Mouse (Mus musculus): ENCODE data around the gene Lsp1.
A peak's percentile ranks its signal among the peaks of the same experiment; 100 is the strongest.

The Lsp1 gene

GRCm38 (mm10) chr7:142476795-142477452, 16.3 kb downstream of the Lsp1 start:
- peak in 1 of 2 experiments; percentile 21 for DNase-seq

DNA sequence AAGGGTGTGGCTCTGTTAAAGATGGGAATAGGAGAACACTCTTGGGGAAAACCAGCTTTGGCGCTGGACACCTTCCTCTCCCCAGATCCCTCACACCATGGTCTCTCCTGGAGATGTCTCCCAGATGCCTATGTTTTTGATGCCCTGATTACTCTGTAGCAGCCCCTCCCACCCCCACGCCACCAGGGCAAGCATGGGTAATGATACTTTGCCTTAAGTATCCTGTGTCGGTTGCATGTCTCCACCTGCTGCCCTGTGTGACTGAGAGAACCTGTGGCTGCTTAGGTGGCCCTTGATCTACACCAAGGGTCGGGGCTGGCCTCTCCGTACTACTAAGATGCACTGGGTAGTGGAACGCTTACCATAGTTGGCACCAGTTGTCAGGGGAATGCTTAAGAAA, 17.4 kb downstream of the Lsp1 start:
- no peak for DNase-seq

DNA sequence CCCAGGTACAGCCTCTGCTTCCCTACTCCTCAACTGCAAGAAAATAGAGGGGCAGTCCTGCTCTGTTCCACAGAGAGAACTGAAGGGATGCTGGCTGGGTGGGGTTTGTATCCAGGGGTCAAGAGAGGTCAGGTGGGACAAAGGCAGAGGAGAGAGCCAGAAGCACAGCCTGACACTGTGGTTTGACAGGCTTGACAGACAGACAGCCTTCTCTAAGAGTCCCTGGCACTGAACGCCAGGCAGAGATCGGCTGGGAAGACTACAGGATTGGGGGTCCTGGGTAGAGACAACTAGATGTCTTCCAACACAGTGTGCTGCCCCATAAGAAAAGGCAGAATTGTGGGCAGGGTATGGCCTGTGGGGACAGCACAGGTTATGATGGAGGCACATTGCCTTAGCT, 18.0 kb downstream of the Lsp1 start:
- peak in 1 of 2 experiments; percentile 15 for DNase-seq

GRCm38 (mm10) chr7:142479307-142479706, 18.7 kb downstream of the Lsp1 start:
- peak in 1 of 2 experiments; percentile 9 for DNase-seq

DNA sequence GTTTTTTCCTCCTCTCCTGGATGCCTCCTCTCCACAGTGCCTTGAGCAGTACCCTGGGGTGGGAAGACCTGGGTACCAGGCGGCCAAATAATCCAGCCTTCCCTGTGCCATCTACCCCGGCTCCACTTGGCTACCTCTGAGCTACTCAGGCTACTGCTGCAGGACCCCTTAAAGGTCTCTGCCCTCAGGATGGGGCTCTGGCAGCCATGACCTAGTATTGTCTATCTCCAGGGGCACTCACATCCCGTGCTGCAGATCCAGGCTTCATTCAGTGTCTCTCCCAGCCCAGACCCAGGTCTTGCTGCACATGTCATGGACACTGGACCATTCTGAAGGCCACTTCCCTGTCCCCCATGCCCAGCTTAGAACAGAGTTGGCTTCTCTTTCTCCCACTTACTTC, 19.3 kb downstream of the Lsp1 start:
- DNase-seq: peak in 1 of 2 experiments; percentile 15

DNA sequence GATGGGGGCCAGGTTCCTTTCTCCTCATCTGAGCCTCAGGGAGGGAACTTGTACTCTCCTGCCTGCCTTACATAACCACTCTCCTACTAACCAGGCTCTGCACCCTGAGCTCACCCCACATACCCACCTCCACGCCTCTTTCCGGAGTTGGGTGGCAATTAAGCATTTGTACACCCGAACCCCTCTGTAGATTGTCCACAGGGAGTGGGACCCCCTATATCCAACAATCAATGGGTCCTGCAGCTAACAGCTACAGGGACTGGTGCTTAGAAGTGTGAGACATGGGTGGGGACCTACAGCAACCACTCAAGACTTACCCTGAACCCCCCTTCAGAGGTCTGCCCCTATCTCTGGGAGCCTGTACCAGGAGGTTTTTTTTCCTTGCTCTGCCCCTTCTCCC, 20.1 kb downstream of the Lsp1 start:
- peak in 1 of 2 experiments; percentile 18 for DNase-seq

- peak; percentile 76 to 81 for DNase-seq
Measured at GRCm38 (mm10) chr7:142481186-142481567, 20.6 kb downstream of the Lsp1 start.

DNA sequence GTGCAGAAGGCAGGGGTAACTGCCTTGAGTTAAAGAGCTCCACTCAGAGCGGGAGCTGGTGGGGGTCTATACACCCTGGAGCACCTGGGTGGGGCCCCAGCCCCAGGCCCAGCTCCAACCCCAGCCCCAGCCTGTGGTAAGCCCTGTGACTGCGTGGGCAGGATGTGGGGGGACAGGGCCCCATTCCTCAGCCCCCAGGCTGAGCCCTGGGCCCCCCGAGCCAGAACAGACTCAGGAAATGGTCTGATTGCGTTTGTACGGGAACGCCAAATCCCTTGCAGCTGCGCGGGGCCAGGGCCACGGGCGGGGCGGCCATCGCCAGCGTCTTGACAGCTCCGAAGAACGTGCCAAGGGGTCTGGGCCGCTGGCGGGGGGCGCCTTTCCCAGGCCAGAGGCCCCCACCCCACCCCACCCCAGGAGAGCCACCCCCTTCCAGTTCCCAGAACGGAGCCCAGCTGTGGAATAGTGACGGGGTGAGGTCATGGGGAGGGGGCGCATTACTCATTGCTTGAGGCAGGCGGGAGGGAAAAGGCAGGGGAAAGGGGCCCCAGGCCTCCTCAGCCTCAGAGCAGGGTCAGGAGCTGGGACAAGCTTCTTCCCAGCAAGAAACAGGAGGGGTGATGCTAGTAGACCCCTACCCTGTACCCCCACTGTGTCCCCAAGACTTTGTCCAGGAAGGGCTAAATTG, 21.1 kb downstream of the Lsp1 start:
- peak; percentile 67 to 82 for DNase-seq

- DNase-seq: no peak
Measured at GRCm38 (mm10) chr7:142482256-142482609, 21.6 kb downstream of the Lsp1 start.

DNA sequence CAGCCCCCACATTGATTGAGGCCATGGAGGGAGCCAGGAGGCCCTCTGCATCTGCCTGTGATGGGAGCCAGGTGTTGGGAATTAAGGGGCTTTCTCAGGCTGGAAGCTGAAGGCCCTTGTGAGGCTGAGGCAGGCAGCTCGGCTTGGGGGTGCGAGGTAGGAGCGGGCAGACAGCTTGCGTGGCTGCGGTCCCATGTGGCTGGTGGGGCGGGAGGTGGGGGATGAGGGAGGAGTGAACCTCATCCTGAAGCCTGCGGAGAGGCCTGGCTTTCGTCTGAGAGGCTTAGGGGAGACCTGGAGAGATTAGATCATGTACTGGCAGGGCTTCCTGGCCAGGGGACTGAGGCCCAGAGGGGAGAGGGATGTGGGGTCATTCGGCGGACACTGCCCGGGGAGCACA, 22.5 kb downstream of the Lsp1 start:
- DNase-seq: peak in 1 of 2 experiments; percentile 42

- DNase-seq: peak in 1 of 2 experiments; percentile 25
Measured at GRCm38 (mm10) chr7:142484780-142485179, 24.2 kb downstream of the Lsp1 start.

DNA sequence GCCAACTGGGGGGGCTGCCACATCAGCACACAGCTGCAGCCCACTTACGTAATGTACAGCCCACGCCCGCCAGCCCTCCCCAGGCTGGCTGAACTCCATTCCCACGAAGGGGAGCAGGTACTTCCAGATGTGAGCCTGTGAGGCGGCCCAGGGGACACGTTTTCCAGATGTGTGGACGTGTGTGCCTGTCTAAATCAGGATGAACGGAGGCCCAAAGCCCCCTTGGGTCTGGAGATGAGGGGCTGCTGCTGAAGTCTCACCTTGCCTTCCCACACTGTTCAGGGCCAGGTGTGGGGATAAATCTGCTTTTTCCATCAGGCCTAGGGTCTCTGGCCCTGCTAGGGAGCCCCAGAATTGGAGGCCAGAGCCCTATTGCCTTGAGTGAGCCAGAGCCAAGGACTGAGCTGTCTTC, 26.1 kb downstream of the Lsp1 start:
- peak in 1 of 2 experiments; percentile 21 for DNase-seq

DNA sequence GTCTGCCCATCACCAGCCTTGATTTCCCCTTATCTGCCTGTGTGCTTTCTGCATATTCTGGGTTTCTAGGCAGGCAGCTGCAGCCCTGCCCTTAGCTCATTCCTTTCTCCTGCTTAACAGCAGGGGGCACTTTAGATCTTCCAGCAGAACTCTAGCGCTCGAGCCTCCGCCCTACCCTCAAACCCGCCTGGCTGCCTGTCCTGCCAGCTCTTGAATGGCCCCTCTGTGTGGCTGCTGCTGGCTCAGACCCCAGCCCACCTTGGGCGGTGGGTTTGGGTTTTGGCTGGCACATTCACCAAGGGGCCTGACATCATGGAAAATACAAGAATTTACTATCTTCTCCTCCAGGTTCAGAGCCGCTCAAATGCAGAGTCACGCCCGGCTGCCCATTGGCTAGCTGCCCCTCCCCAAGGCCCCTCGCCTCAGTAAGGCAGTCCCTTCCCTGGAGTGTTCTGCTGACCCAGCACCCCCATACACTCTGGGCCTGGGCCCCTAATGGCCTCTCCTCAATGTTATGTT, 26.8 kb downstream of the Lsp1 start:
- peak; percentile 56 to 62 for DNase-seq

DNA sequence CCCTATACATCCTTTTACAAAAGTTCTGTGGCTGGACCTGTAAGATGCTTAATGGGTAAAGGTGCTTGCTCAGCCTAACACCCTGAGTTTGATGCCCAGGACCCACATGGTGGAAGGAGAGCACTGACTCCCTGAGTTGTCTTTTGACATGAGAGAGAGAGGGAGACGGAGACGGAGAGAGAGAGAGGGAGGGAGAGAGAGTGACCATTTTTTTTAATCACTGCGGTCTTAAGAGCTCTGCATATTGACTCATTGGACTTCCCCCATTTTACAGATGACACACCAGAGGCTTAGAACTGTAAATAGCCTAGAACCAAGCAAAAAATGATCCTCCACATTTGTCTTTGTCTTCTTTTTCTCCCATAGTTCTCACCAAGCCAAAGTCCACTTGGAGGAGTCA, 27.4 kb downstream of the Lsp1 start:
- DNase-seq: no peak

DNA sequence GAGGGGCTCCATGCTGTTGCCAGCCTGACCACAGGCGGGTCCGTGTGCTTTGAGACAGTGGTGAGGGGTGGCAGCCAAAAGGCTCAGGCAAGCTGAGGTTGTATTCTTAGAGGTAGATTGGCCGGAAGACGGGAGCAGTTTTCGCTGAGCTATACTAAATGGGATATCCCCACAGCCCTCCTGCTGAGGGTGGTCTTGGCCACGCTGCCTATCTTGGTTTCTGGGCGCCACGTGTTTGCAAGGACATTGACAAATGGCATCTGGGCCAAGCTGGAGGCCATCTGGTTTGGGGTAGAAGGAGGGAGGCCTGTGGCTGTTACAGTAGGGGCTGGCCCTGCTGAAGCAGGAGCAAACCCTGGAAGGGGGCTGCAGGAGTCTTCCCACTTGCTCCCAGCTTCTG, 32.9 kb downstream of the Lsp1 start:
- DNase-seq: peak in 1 of 2 experiments; percentile 24

DNA sequence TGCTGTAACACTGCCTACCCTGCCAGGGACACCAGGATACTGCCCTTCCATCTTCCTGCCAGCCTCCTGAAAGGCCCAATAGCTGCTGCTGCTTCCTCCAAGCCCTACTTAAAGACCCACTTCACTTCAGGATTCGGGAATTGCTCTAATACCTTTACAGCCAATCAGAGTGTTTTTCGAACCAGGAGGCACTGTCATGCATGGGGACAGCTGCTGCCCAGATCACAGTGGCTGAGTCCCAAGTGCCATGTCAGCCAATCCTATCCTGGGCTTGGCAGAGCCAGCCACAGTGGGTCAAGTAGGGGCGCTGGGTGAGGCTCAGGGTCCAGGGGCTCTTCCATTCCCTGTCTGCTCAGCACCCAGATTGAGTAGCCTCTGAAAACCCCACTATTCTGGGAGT, 35.5 kb downstream of the Lsp1 start:
- no peak for DNase-seq

DNA sequence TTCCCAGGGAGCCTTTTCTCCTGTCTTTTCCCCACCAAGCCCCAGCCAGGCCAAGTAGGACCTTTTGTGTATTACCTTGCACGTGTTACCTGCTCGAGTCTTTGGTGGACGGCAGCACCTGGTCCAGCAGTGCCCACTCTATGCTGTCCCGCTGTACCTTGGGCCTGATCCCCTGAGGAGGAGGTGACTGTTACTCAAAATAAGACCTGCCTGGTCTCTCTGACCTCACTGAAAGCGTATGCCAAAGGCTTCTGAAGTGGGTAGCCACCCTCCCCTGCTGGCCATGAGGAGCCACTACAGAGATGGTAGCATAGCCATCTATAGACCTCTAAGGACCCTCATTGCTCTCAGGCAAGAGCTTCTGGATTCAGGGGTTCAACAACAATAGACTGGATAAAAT, 36.2 kb downstream of the Lsp1 start:
- DNase-seq: no peak

- DNase-seq: peak in 1 of 2 experiments; percentile 57
Measured at GRCm38 (mm10) chr7:142497775-142498174, 37.2 kb downstream of the Lsp1 start.

DNA sequence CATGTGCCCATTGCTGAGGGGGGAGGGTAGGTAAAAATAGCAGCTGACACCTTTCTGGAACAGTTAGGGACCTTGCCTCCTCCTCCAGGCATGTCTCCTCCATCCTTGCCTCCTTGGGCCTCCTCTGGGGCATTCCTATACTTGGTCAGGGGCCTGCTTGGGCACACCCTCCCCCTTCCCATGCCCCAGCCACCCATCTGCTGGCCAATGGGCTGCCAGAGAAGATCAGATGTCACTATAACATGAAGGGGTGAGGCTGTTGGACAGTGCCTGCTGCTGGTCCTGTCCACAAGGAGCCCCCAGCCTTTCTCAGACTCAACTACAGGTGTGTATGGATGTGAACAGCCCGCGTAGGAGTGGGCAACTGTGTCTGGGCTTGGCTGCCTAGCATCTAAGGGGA, 38.0 kb downstream of the Lsp1 start, which contains the start of gene Tnnt3:
Gene Tnnt3 (plus strand): TSS at position 262 of the 400 bp plus-strand sequence.
- no peak for DNase-seq

DNA sequence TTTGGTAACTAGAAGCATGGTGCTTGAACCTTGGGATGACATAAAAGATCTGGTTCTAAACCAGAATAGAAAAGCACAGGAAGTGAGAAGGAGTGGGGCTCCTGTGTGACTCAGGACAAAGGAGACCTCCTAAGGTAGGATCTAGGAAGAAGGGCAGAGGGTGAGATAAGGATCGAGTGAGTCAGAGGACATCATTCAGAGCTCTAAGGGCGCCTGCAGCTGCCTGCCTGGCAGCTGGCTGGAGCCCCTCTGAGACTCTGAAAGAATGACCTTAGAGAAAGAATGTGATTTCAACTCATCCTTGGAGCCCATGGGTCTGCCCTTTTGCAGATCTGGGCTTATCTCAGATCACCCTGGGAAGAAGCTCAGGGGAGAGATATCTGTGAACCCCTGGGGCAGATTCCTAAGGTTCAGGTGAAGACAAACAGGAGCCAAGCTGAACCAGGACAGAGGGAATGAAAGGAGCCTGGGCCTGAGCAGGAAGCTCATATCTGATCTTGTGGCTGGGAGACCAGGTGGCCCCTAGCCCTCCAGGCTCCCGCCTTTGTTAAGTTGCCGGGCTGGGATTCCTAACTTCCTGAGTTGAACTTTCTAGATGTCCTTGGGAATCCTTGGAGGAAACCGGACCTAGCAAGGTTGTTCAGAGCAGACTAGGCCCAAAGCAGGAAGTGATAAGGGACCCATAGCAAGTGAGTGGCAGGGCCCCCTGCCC, 38.6 kb downstream of the Lsp1 start:
- no peak for DNase-seq

DNA sequence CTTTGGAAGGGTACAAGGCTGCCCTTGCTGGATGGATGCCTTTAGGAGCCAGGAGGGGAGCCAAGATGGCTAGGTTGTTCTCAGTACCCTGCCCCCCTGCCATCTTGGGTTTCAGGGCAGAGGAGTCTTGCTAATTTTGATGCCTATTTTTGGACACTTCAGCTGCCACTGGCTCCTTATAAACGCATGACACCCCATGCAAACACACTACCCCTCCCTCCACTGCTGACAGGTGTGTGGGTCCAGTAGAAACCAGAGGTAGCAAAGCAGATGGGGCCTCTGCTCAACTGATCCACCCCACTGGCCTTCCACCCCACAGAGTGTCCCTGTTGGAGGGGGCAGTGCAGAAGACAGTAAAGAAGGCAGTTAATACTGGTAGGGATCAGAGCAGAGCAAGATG, 39.4 kb downstream of the Lsp1 start:
- no peak for DNase-seq

DNA sequence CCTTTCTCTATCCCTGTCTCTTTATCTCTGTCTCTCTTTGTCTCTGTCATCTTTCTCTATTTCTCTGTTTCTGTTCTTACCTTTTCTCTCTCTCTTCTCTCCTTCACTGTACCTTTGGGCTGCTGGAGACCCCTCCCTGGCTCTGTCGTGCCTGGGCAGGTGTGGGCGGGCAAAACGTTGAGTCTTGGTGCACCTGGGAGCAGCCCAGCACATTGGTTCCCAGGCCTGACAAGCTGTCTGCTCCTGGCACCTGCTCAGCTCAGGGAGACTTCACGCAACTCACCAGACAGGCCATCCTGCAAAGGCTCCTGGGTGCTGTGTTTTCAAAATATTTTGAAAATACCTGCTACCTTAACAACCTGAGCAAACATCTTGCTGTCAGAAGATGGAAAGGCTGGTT, 42.6 kb downstream of the Lsp1 start:
- no peak for DNase-seq

- DNase-seq: no peak
Measured at GRCm38 (mm10) chr7:142505942-142506341, 45.3 kb downstream of the Lsp1 start.

DNA sequence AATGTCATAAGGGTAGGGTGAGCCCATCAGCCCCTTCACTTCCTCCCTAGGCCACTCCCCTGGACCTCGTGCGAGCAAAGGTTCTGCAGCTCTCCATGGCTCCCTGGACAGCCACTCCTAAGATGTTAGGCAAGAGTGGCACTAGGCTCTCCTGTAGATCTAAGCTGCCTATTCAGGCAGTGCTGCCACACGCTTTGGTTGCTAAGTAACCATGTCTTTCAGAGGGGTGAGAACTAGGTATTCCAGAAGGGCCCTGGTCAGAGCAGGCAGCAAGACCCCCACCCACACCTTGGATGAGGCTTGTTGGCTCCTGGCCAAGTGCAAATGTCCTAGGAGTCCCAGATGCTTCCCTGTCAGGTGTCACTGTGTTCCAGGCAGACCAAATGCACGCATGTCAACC, 45.9 kb downstream of the Lsp1 start:
- DNase-seq: no peak
